Mouse (Mus musculus) limb, embryonic 15.5 days (tissue): ENCODE results near the gene Asic2. TPM values are rescaled to one million over a fixed set of nuclear protein-coding genes. Genes with fewer than 3 reads are reported as not detected.

ENCODE experiments used
- ATAC-seq: fragments of 200-750 bp; cut with Nextera tagmentation; 2 replicates; pipeline ENCODE4 v1.8.0; 2017; ENCODE audit warnings: low read depth, moderate TSS enrichment; ENCODE audit not compliant: insufficient number of reproducible peaks, low FRiP score, low TSS enrichment
- H3K27ac ChIP-seq: fragments of 300-500 bp; sonication (generic); 2 replicates; pipeline ENCODE4 v1.5.1; 2015; ENCODE audit warnings: moderate library complexity, mild to moderate bottlenecking, inconsistent platforms
- H3K27me3 ChIP-seq: fragments of 300-500 bp; sonication (generic); 2 replicates; pipeline ENCODE4 v1.6.1; 2015; ENCODE audit warnings: inconsistent platforms
- H3K36me3 ChIP-seq: fragments of 300-500 bp; sonication (generic); 2 replicates; pipeline ENCODE4 v1.6.1; 2015; ENCODE audit warnings: inconsistent platforms
- H3K4me1 ChIP-seq: fragments of 300-500 bp; sonication (generic); 2 replicates; pipeline ENCODE4 v1.6.1; 2015; ENCODE audit warnings: inconsistent platforms
- H3K4me2 ChIP-seq: fragments of 300-500 bp; sonication (generic); 2 replicates; pipeline ENCODE4 v1.6.1; 2015; ENCODE audit warnings: mild to moderate bottlenecking, inconsistent platforms
- H3K4me3 ChIP-seq: fragments of 300-500 bp; sonication (generic); 2 replicates; pipeline ENCODE4 v1.5.1; 2015; ENCODE audit warnings: mild to moderate bottlenecking, inconsistent platforms
- H3K9ac ChIP-seq: fragments of 300-500 bp; sonication (generic); 2 replicates; pipeline ENCODE4 v1.6.1; 2015; ENCODE audit warnings: inconsistent platforms
- H3K9me3 ChIP-seq: fragments of 300-500 bp; sonication (generic); 2 replicates; pipeline ENCODE4 v1.6.1; 2016; ENCODE audit warnings: inconsistent platforms
- WGBS: fragments of 180-500 bp; shearing (Covaris S2); methylation state at CpG from one replicate; pipeline ENCODE4 v1.1.7; 2015; 5-methylcytosine and 5-hydroxymethylcytosine counted together
- polyA plus RNA-seq: library from polyadenylated mRNA; unstranded; fragments of >200 nt; fragmentation: Nextera tagmentation; extraction: Ambion mirVana; gene quantifications from 2 replicates; pipeline ENCODE4 v1.2.1, GENCODE M21; 2015

Gene Asic2
- polyA plus RNA-seq, 1 experiment from 2014 or later = 0.51 TPM

- 6% methylated on average over 3 of the region's 3 CpGs for WGBS
- H3K9me3 ChIP-seq = no peaks in the 10 kb centered on the region
- peaks cover 16% of the 10 kb centered on the region for H3K4me1 ChIP-seq
Measured at GRCm38 (mm10) chr11:81449271-81449705, 519.0 kb downstream of the Asic2 start.

GRCm38 (mm10) chr11:81446347-81446746 lies 521.9 kb downstream of the Asic2 start:
- no peak overlapping the region for H3K4me2 ChIP-seq
- 79% methylated on average over 1 of the region's 1 CpGs for WGBS

More at GRCm38 (mm10) chr11:81449271-81449705, 519.0 kb downstream of the Asic2 start:
- no peaks in the 10 kb centered on the region for H3K36me3 ChIP-seq
- H3K27me3 ChIP-seq = no peaks in the 10 kb centered on the region
- H3K4me3 ChIP-seq = no peak overlapping the region
- H3K4me2 ChIP-seq = no peak overlapping the region
- no peak overlapping the region for H3K27ac ChIP-seq
- ATAC-seq = peak; percentile 77
- H3K9ac ChIP-seq = no peak overlapping the region

GRCm38 (mm10) chr11:81426857-81427256 lies 541.4 kb downstream of the Asic2 start:
- 0 out of 2 replicates have a peak overlapping the region, but pooled peaks have one; percentile 10 for H3K4me2 ChIP-seq

More at GRCm38 (mm10) chr11:81446347-81446746, 521.9 kb downstream of the Asic2 start:
- Histone ChIP-seq H3K9ac (no peak overlapping the region), H3K4me3 (no peak overlapping the region), H3K36me3 (no peaks in the 10 kb centered on the region), H3K27me3 (no peaks in the 10 kb centered on the region), H3K9me3 (no peaks in the 10 kb centered on the region), H3K4me1 (peaks cover 9% of the 10 kb centered on the region; the same call in 1 of the 2 replicates), H3K27ac (no peak overlapping the region)
- ATAC-seq = no peak

GRCm38 (mm10) chr11:81419112-81419511 lies 549.1 kb downstream of the Asic2 start:
- no peak for ATAC-seq
- 85% methylated on average over 3 of the region's 3 CpGs for WGBS
- H3K4me2 ChIP-seq = no peak overlapping the region
- no peak overlapping the region for H3K4me3 ChIP-seq
- no peak overlapping the region for H3K27ac ChIP-seq
- no peak overlapping the region for H3K9ac ChIP-seq
- H3K27me3 ChIP-seq = no peaks in the 10 kb centered on the region
- H3K9me3 ChIP-seq = no peaks in the 10 kb centered on the region
- no peaks in the 10 kb centered on the region for H3K4me1 ChIP-seq
- no peaks in the 10 kb centered on the region for H3K36me3 ChIP-seq

More at GRCm38 (mm10) chr11:81426857-81427256, 541.4 kb downstream of the Asic2 start:
- Histone ChIP-seq H3K27me3 (no peaks in the 10 kb centered on the region), H3K9me3 (no peaks in the 10 kb centered on the region), H3K36me3 (no peaks in the 10 kb centered on the region), H3K4me1 (peaks cover 6% of the 10 kb centered on the region; the same call in 1 of the 2 replicates), H3K9ac (no peak overlapping the region), H3K4me3 (no peak overlapping the region), H3K27ac (no peak overlapping the region)
- 38% methylated on average over 14 of the region's 14 CpGs for WGBS
- no peak for ATAC-seq

- no peak overlapping the region for H3K9ac ChIP-seq
- 91% methylated on average over 4 of the region's 4 CpGs for WGBS
- no peaks in the 10 kb centered on the region for H3K27me3 ChIP-seq
- H3K4me1 ChIP-seq = no peaks in the 10 kb centered on the region
- H3K36me3 ChIP-seq = no peaks in the 10 kb centered on the region
- H3K9me3 ChIP-seq = no peaks in the 10 kb centered on the region
- H3K4me3 ChIP-seq = no peak overlapping the region
- H3K27ac ChIP-seq = no peak overlapping the region
- no peak for ATAC-seq
- H3K4me2 ChIP-seq = no peak overlapping the region
Measured at GRCm38 (mm10) chr11:81418027-81418426, 550.2 kb downstream of the Asic2 start.

- no peaks in the 10 kb centered on the region for H3K36me3 ChIP-seq
- H3K4me2 ChIP-seq = no peak overlapping the region
- H3K4me3 ChIP-seq = no peak overlapping the region
- 83% methylated on average over 6 of the region's 6 CpGs for WGBS
- no peaks in the 10 kb centered on the region for H3K9me3 ChIP-seq
- no peak overlapping the region for H3K9ac ChIP-seq
- H3K27ac ChIP-seq = no peak overlapping the region
- no peak for ATAC-seq
- H3K4me1 ChIP-seq = no peaks in the 10 kb centered on the region
- H3K27me3 ChIP-seq = no peaks in the 10 kb centered on the region
Measured at GRCm38 (mm10) chr11:81416319-81416718, 551.9 kb downstream of the Asic2 start.

GRCm38 (mm10) chr11:81414596-81414995 lies 553.7 kb downstream of the Asic2 start:
- no peak overlapping the region for H3K4me3 ChIP-seq
- no peaks in the 10 kb centered on the region for H3K27me3 ChIP-seq
- 77% methylated on average over 2 of the region's 2 CpGs for WGBS
- H3K9ac ChIP-seq = no peak overlapping the region
- H3K36me3 ChIP-seq = no peaks in the 10 kb centered on the region
- H3K4me2 ChIP-seq = no peak overlapping the region
- no peaks in the 10 kb centered on the region for H3K4me1 ChIP-seq
- no peak overlapping the region for H3K27ac ChIP-seq
- no peaks in the 10 kb centered on the region for H3K9me3 ChIP-seq
- ATAC-seq = no peak

- Histone ChIP-seq H3K4me1 (no peaks in the 10 kb centered on the region), H3K9me3 (no peaks in the 10 kb centered on the region), H3K9ac (no peak overlapping the region), H3K4me2 (no peak overlapping the region), H3K27ac (no peak overlapping the region), H3K4me3 (no peak overlapping the region), H3K27me3 (no peaks in the 10 kb centered on the region), H3K36me3 (no peaks in the 10 kb centered on the region)
- no peak for ATAC-seq
- 69% methylated on average over 4 of the region's 4 CpGs for WGBS
Measured at GRCm38 (mm10) chr11:81411251-81411650, 557.0 kb downstream of the Asic2 start.

- Histone ChIP-seq H3K36me3 (no peaks in the 10 kb centered on the region), H3K27me3 (no peaks in the 10 kb centered on the region), H3K4me1 (no peaks in the 10 kb centered on the region), H3K4me3 (no peak overlapping the region), H3K27ac (no peak overlapping the region), H3K4me2 (no peak overlapping the region), H3K9me3 (no peaks in the 10 kb centered on the region), H3K9ac (no peak overlapping the region)
- 94% methylated on average over 2 of the region's 2 CpGs for WGBS
- no peak for ATAC-seq
Measured at GRCm38 (mm10) chr11:81405951-81406350, 562.3 kb downstream of the Asic2 start.

GRCm38 (mm10) chr11:81402263-81402662 lies 566.0 kb downstream of the Asic2 start:
- Histone ChIP-seq H3K4me2 (no peak overlapping the region), H3K27ac (no peak overlapping the region), H3K4me1 (no peaks in the 10 kb centered on the region), H3K9me3 (no peaks in the 10 kb centered on the region), H3K4me3 (no peak overlapping the region), H3K9ac (no peak overlapping the region), H3K27me3 (no peaks in the 10 kb centered on the region), H3K36me3 (no peaks in the 10 kb centered on the region)
- 81% methylated on average over 8 of the region's 8 CpGs for WGBS
- ATAC-seq = no peak

- ATAC-seq = no peak
- 25% methylated on average over 9 of the region's 9 CpGs for WGBS
Measured at GRCm38 (mm10) chr11:81392855-81393254, 575.4 kb downstream of the Asic2 start.

GRCm38 (mm10) chr11:81386185-81386584 lies 582.1 kb downstream of the Asic2 start:
- H3K9ac ChIP-seq = no peak overlapping the region
- no peak for ATAC-seq
- no peaks in the 10 kb centered on the region for H3K9me3 ChIP-seq
- no peaks in the 10 kb centered on the region for H3K4me1 ChIP-seq
- H3K4me3 ChIP-seq = no peak overlapping the region
- H3K4me2 ChIP-seq = no peak overlapping the region
- WGBS = 45% methylated on average over 2 of the region's 2 CpGs
- no peak overlapping the region for H3K27ac ChIP-seq
- H3K27me3 ChIP-seq = no peaks in the 10 kb centered on the region
- H3K36me3 ChIP-seq = no peaks in the 10 kb centered on the region

More at GRCm38 (mm10) chr11:81392855-81393254, 575.4 kb downstream of the Asic2 start:
- Histone ChIP-seq H3K36me3 (no peaks in the 10 kb centered on the region), H3K27ac (no peak overlapping the region), H3K4me2 (no peak overlapping the region), H3K9ac (no peak overlapping the region), H3K4me3 (no peak overlapping the region), H3K4me1 (0 out of 2 replicates have a peak, but pooled peaks cover 2% of the 10 kb centered on the region), H3K9me3 (no peaks in the 10 kb centered on the region), H3K27me3 (no peaks in the 10 kb centered on the region)

- Histone ChIP-seq H3K4me3 (no peak overlapping the region), H3K4me2 (no peak overlapping the region), H3K27ac (no peak overlapping the region), H3K36me3 (no peaks in the 10 kb centered on the region), H3K4me1 (no peaks in the 10 kb centered on the region), H3K9ac (no peak overlapping the region), H3K9me3 (no peaks in the 10 kb centered on the region), H3K27me3 (no peaks in the 10 kb centered on the region)
- ATAC-seq = no peak
Measured at GRCm38 (mm10) chr11:81385547-81385946, 582.7 kb downstream of the Asic2 start.
